Mouse (Mus musculus) megakaryocyte, embryonic 14.5 days (primary cell): ENCODE measurements around the gene Map1lc3b.

Source experiments
- FLI1 ChIP-seq: IDR thresholded peaks from 2 replicates; pipeline ENCODE4 v1.6.1; 2012; ENCODE audit warnings: low read length, inconsistent platforms, mixed read lengths
- GATA1 ChIP-seq: IDR thresholded peaks from 3 replicates; pipeline ENCODE4 v1.6.1; 2012; ENCODE audit warnings: mixed read lengths, low read length, inconsistent platforms, borderline replicate concordance

- TF ChIP-seq GATA1 (no peak), FLI1 (no peak)
These were observed 30.8 kb downstream of the Map1lc3b start for GRCm38 (mm10) chr8:121620801-121621516.
